Mouse (Mus musculus): ENCODE data around the gene H2-T22. TPM values are rescaled to one million over a fixed set of nuclear protein-coding genes. Genes with fewer than 3 reads are reported as not detected.
"Not testable (repeated sequence)": the region's sequence is repeated elsewhere in the genome, so short reads cannot be mapped to it uniquely, and the experiment has no call there.

The H2-T22 gene
- 10 to 100 TPM; 11.7 to 14.0 (median 13.0) TPM for total RNA-seq (2022)

GRCm38 (mm10) chr17:36042610-36043169, at the start of gene H2-T22, which contains the start of gene Gm6034:
TSS of gene H2-T22 (minus strand) at chr17:36042747.
TSS of gene Gm6034 (plus strand) at chr17:36042961.
- peak in 1 of 2 experiments; percentile 57 for DNase-seq (ENCODE audit: low spot score in 2 of 2)

GRCm38 (mm10) chr17:36091933-36092332, 49.4 kb upstream of the H2-T22 start:
- DNase-seq (ENCODE audit: low spot score in 2 of 2), result not testable (repeated sequence)

- DNase-seq (ENCODE audit: low spot score in 2 of 2), result not testable (repeated sequence)
Observed at GRCm38 (mm10) chr17:36085976-36086375, 43.4 kb upstream of the H2-T22 start.

GRCm38 (mm10) chr17:36083870-36084451, 41.4 kb upstream of the H2-T22 start:
- no peak for DNase-seq (ENCODE audit: low spot score in 2 of 2)

- peak in 1 of 2 experiments; percentile 10 for DNase-seq (ENCODE audit: low spot score in 2 of 2)
Observed at GRCm38 (mm10) chr17:36083266-36083869, 40.8 kb upstream of the H2-T22 start.

GRCm38 (mm10) chr17:36082519-36083232, 40.1 kb upstream of the H2-T22 start:
- not testable (repeated sequence) for DNase-seq (ENCODE audit: low spot score in 2 of 2)

- DNase-seq (ENCODE audit: low spot score in 2 of 2), result not testable (repeated sequence)
Observed at GRCm38 (mm10) chr17:36081901-36082300, 39.4 kb upstream of the H2-T22 start.

- DNase-seq (ENCODE audit: low spot score in 2 of 2), result peak; percentile 56 to 66
Observed at GRCm38 (mm10) chr17:36060829-36061228, 18.3 kb upstream of the H2-T22 start.

GRCm38 (mm10) chr17:36058362-36058761, 15.8 kb upstream of the H2-T22 start, which contains the start of gene Gm11127:
TSS of gene Gm11127 (minus strand) at chr17:36058371.
- not testable (repeated sequence) for DNase-seq (ENCODE audit: low spot score in 2 of 2)

- not testable (repeated sequence) for DNase-seq (ENCODE audit: low spot score in 2 of 2)
Observed at GRCm38 (mm10) chr17:36057927-36058326, 15.4 kb upstream of the H2-T22 start.

- no peak for DNase-seq (ENCODE audit: low spot score in 2 of 2)
Observed at GRCm38 (mm10) chr17:36043286-36043685, 739 bp upstream of the H2-T22 start.

GRCm38 (mm10) chr17:36042055-36042454, 492 bp downstream of the H2-T22 start:
- DNase-seq (ENCODE audit: low spot score in 2 of 2), result not testable (repeated sequence)

- not testable (repeated sequence) for DNase-seq (ENCODE audit: low spot score in 2 of 2)
Observed at GRCm38 (mm10) chr17:36040604-36041003, 1.9 kb downstream of the H2-T22 start.

- DNase-seq (ENCODE audit: low spot score in 2 of 2), result not testable (repeated sequence)
Observed at GRCm38 (mm10) chr17:36036126-36036525, 6.4 kb downstream of the H2-T22 start.

GRCm38 (mm10) chr17:36035010-36035638, 7.4 kb downstream of the H2-T22 start:
- peak in 1 of 2 experiments; percentile 39 for DNase-seq (ENCODE audit: low spot score in 2 of 2)

GRCm38 (mm10) chr17:36034524-36034923, 8.0 kb downstream of the H2-T22 start:
- DNase-seq (ENCODE audit: low spot score in 2 of 2), result not testable (repeated sequence)

GRCm38 (mm10) chr17:36032351-36032875, 10.1 kb downstream of the H2-T22 start, which contains the start of gene H2-T23:
TSS of gene H2-T23 (minus strand) at chr17:36032855.
- not testable (repeated sequence) for DNase-seq (ENCODE audit: low spot score in 2 of 2)

- not testable (repeated sequence) for DNase-seq (ENCODE audit: low spot score in 2 of 2)
Observed at GRCm38 (mm10) chr17:36031583-36032331, 10.8 kb downstream of the H2-T22 start.

GRCm38 (mm10) chr17:36030703-36031582, 11.6 kb downstream of the H2-T22 start:
- not testable (repeated sequence) for DNase-seq (ENCODE audit: low spot score in 2 of 2)

Measured in gastrocnemius, adult 8-10 months (tissue).